Mouse (Mus musculus): ENCODE results near the gene Ccn6. TPM values are rescaled to one million over a fixed set of nuclear protein-coding genes. Genes with fewer than 3 reads are reported as not detected.

Gene Ccn6
- total RNA-seq, 2 experiments from 2014 or later = 0.62 to 0.91 TPM

Other genes with a start within 250 kb of the Ccn6 start
- 10 to 100 TPM; 19.3 to 26.1 TPM for gene Lama4, start 198.3 kb downstream of the Ccn6 start, total RNA-seq (2021)
- 10 to 100 TPM; 13.1 to 14.5 TPM for gene Fam229b, start 29.9 kb downstream of the Ccn6 start, total RNA-seq (2021)
- 1 to 10 TPM; 4.1 to 4.6 TPM for gene Tube1, start 29.8 kb downstream of the Ccn6 start, total RNA-seq (2021)
- gene Fyn, start 205.1 kb upstream of the Ccn6 start, total RNA-seq (2021) = 100 to 1,000 TPM; 235 to 244 TPM

All from layer of hippocampus, postnatal 10 days (tissue).